Mouse (Mus musculus): ENCODE measurements around the gene Rbpjl.

- TF ChIP-seq CTCF (IDR thresholded peaks at IDR 0.05; ENCODE audit: insufficient read depth, low read length) (no peak), POLR2A (IDR thresholded peaks at IDR 0.05; ENCODE audit: borderline replicate concordance, extremely low read depth, low read depth, low read length) (no peak)
Measured at GRCm38 (mm10) chr2:164448921-164449320, 46.0 kb downstream of the Rbpjl start.

All from lung, adult 2 months (tissue).